Mouse (Mus musculus): ENCODE data around the gene Grin2b. TPM values are rescaled to one million over a fixed set of nuclear protein-coding genes. Genes with fewer than 3 reads are reported as not detected.

The Grin2b gene
- total and polyA plus RNA-seq, 3 experiments = not detected

GRCm38 (mm10) chr6:135758735-135759134 lies 414.6 kb downstream of the Grin2b start:
- dilution Hi-C loops (cut with MboI; ENCODE audit: extremely low pct_ligation_motif_present, extremely low pct_unique_long_range_greater_than_20kb, low sequenced_read_pairs) = no loop called here
- peaks cover 77% of the 10 kb centered on the region for H3K9me3 ChIP-seq (replicated peaks; ENCODE audit: low read length)

DNA sequence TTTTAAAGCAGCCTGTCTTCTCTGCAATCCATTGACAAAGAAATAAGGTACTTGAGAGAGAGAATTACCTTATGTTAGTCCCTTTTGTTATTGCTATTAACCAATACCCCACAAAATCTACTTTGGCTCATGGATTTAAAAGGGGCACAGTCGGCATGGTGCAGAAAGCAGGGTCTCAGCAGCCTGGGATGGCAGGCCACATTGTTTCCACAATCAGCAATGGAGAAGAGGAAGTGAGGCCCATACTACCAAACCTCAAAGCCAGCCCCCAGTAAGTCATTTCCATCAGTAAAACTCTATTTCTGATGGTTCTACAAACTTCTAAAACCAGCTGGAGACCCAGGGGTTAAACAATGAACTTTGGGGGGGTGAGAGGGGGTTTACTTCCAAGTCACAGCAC lies 417.2 kb downstream of the Grin2b start:
- H3K4me2 ChIP-seq (ENCODE audit: insufficient read depth, low read depth, poor library complexity, severe bottlenecking) = no peak overlapping the region
- in situ Hi-C loops (cut with MboI; ENCODE audit: low pct_ligation_motif_present, low pct_unique_long_range_greater_than_20kb, low sequenced_read_pairs) (no loop called here), dilution Hi-C loops (cut with MboI; ENCODE audit: extremely low pct_ligation_motif_present, extremely low pct_unique_long_range_greater_than_20kb, low sequenced_read_pairs) (no loop called here)
- no peak for DNase-seq (ENCODE audit: extremely low read depth)
- TF ChIP-seq TBP (conservative IDR thresholded peaks at IDR 0.05; ENCODE audit: low read depth, low read length) (no peak), MXI1 (IDR thresholded peaks at IDR 0.05; ENCODE audit: low read depth, low read length) (no peak), JUND (conservative IDR thresholded peaks at IDR 0.05; ENCODE audit: low read depth, low read length) (no peak), ZKSCAN1 (IDR thresholded peaks at IDR 0.05; ENCODE audit: borderline replicate concordance, low read depth, low read length) (no peak), GABPA (IDR thresholded peaks at IDR 0.05; ENCODE audit: insufficient replicate concordance, low read depth, low read length) (no peak), BHLHE40 (IDR thresholded peaks at IDR 0.05; ENCODE audit: low read depth, low read length) (no peak), USF1 (IDR thresholded peaks at IDR 0.05; ENCODE audit: low read depth, low read length) (no peak), MAFK (IDR thresholded peaks at IDR 0.05; ENCODE audit: insufficient replicate concordance, low read length) (no peak), SIN3A (IDR thresholded peaks at IDR 0.05; ENCODE audit: low read length) (no peak), ETS1 (conservative IDR thresholded peaks at IDR 0.05; ENCODE audit: low read depth, low read length) (no peak)
- H3K79me2 ChIP-seq (replicated peaks; ENCODE audit: control insufficient read depth, extremely low read depth, insufficient read depth, poor library complexity, severe bottlenecking) = no peaks in the 10 kb centered on the region
- no peak overlapping the region for H3K27ac ChIP-seq (ENCODE audit: insufficient read depth, low read depth)
- H3K27me3 ChIP-seq (replicated peaks) = no peaks in the 10 kb centered on the region
- H3K9me3 ChIP-seq (replicated peaks; ENCODE audit: low read length) = peaks cover 79% of the 10 kb centered on the region
- H3K9ac ChIP-seq (ENCODE audit: insufficient read depth, low read depth) = no peak overlapping the region
- no peaks in the 10 kb centered on the region for H3K36me3 ChIP-seq (replicated peaks in 1 of 2; ENCODE audit: control insufficient read depth in 1 of 2, insufficient read depth in 1 of 2, low read length in 1 of 2)
- no peaks in the 10 kb centered on the region for H3K4me1 ChIP-seq (ENCODE audit: control insufficient read depth in 1 of 2, insufficient read depth in 2 of 2)
- no peak overlapping the region for H3K4me3 ChIP-seq (replicated peaks in 1 of 3; ENCODE audit: low read depth in 2 of 3, low read length in 2 of 3, poor library complexity in 1 of 3)

More at GRCm38 (mm10) chr6:135758735-135759134, 414.6 kb downstream of the Grin2b start:
- Histone ChIP-seq H3K27me3 (replicated peaks) (no peaks in the 10 kb centered on the region), H3K36me3 (replicated peaks in 1 of 2; ENCODE audit: control insufficient read depth in 1 of 2, insufficient read depth in 1 of 2, low read length in 1 of 2) (no peaks in the 10 kb centered on the region), H3K27ac (ENCODE audit: insufficient read depth, low read depth) (no peak overlapping the region), H3K4me1 (ENCODE audit: control insufficient read depth in 1 of 2, insufficient read depth in 2 of 2) (no peaks in the 10 kb centered on the region), H3K9ac (ENCODE audit: insufficient read depth, low read depth) (no peak overlapping the region), H3K79me2 (replicated peaks; ENCODE audit: control insufficient read depth, extremely low read depth, insufficient read depth, poor library complexity, severe bottlenecking) (no peaks in the 10 kb centered on the region), H3K4me3 (replicated peaks in 1 of 3; ENCODE audit: low read depth in 2 of 3, low read length in 2 of 3, poor library complexity in 1 of 3) (no peak overlapping the region), H3K4me2 (ENCODE audit: insufficient read depth, low read depth, poor library complexity, severe bottlenecking) (no peak overlapping the region)
- no peak for DNase-seq (ENCODE audit: extremely low read depth)
- TF ChIP-seq TBP (conservative IDR thresholded peaks at IDR 0.05; ENCODE audit: low read depth, low read length) = no peak
- TF ChIP-seq MYC (IDR thresholded peaks at IDR 0.05; ENCODE audit: low read depth, low read length) = no peak
- no peak for TF ChIP-seq CHD2 (IDR thresholded peaks at IDR 0.05; ENCODE audit: low read length)
- no peak for TF ChIP-seq KAT2A (IDR thresholded peaks at IDR 0.05; ENCODE audit: insufficient replicate concordance, low read length)
- no peak for TF ChIP-seq MXI1 (IDR thresholded peaks at IDR 0.05; ENCODE audit: low read depth, low read length)
- TF ChIP-seq ZKSCAN1 (IDR thresholded peaks at IDR 0.05; ENCODE audit: borderline replicate concordance, low read depth, low read length) = no peak
- no peak for TF ChIP-seq JUN (IDR thresholded peaks at IDR 0.05; ENCODE audit: insufficient read depth, low read depth, low read length)
- no peak for TF ChIP-seq SIN3A (IDR thresholded peaks at IDR 0.05; ENCODE audit: low read length)
- in situ Hi-C loops (cut with MboI; ENCODE audit: low pct_ligation_motif_present, low pct_unique_long_range_greater_than_20kb, low sequenced_read_pairs) = no loop called here
